Mouse (Mus musculus): Measurements from ENCODE around the gene CK137956.

The CK137956 gene

DNA sequence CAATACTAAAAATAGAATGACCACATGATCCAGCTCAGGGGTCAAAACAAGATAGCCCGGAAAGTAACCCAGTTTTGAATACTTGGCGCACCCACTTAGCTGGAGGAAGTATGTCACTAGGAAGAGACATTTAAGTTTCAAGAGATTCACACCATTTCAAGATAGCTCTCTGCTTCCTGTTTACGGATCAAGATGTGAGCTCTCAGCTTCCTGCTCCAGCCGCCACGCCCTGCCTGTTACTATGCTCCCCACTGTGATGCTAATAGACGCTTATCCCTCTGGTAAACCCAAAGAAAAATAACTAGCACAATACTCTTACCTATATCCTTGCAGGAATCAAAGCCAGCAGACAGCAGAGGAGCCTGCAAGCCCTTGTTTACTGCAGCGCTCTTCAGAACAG is 57.2 kb downstream of the CK137956 start:
- DNase-seq (ENCODE audit: low spot score in 2 of 2), result no peak

- DNase-seq (ENCODE audit: low spot score in 2 of 2), result no peak
Observed at GRCm38 (mm10) chr4:127907151-127907550, 63.6 kb downstream of the CK137956 start.

- no peak for DNase-seq (ENCODE audit: low spot score in 2 of 2)
Observed at GRCm38 (mm10) chr4:127903954-127904353, 66.8 kb downstream of the CK137956 start.

DNA sequence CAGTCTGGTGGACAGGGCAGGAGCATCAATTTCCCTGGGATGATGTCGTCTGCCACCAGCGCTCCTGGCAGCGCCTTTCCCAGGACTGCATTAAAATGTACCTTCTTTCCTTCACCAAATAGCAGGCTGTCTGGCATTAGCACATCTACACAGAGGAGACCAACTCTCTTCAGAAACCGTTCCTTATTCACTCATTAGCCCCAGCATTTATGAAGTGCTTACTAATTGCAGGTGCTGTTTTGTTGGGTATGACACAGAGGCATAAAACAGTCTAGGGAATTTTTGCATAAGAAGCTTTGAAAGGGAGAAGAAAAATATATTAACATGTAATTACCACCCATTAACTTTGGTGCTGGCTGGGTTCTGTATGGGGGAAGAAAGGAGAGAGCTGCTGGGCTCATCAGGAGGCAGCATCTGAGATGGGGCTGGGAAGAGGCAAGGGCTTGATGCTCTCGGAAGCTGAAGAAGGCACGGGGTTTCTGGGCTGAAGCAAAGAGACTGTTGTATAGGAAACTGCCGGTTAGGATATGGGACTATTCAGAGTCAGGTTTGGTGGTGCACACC is 69.8 kb downstream of the CK137956 start:
- DNase-seq (ENCODE audit: low spot score in 2 of 2), result no peak

- no peak for DNase-seq (ENCODE audit: low spot score in 2 of 2)
Observed at GRCm38 (mm10) chr4:127889071-127889470, 81.7 kb downstream of the CK137956 start.

- DNase-seq (ENCODE audit: low spot score in 2 of 2), result no peak
Observed at GRCm38 (mm10) chr4:127878966-127879365, 91.8 kb downstream of the CK137956 start.

Measured in spleen, postnatal 4 days (tissue).